Mouse (Mus musculus) small intestine, adult 2 months (tissue): ENCODE data around the gene Pfkp.

Source experiments
- CTCF ChIP-seq: fragments of 200-500 bp; IDR thresholded peaks from 2 replicates; pipeline ENCODE4 v1.5.1; 2012; ENCODE audit warnings: low read depth, mild to moderate bottlenecking, control low read depth, inconsistent platforms, low read length, moderate library complexity, mixed read lengths; ENCODE audit not compliant: insufficient replicate concordance, insufficient read length; ENCODE audit errors: extremely low read depth
- POLR2A ChIP-seq: fragments of 200-500 bp; IDR thresholded peaks from 2 replicates; pipeline ENCODE4 v1.6.1; 2012; ENCODE audit warnings: low read depth, mild to moderate bottlenecking, control low read depth, inconsistent platforms, low read length, moderate library complexity

- TF ChIP-seq CTCF (no peak), POLR2A (no peak)
These were observed 92.9 kb downstream of the Pfkp start for GRCm38 (mm10) chr13:6555656-6556055.
